Mouse (Mus musculus) frontal cortex, postnatal 36 days (tissue): ENCODE data around the gene Mrpl9.

Experiments used
- DNase-seq, 2 experiments: peaks; one replicate each; pipeline ENCODE4 v3.0.0; 2022; ENCODE audit warnings: low spot score in 2 of 2

Gene Mrpl9

DNA sequence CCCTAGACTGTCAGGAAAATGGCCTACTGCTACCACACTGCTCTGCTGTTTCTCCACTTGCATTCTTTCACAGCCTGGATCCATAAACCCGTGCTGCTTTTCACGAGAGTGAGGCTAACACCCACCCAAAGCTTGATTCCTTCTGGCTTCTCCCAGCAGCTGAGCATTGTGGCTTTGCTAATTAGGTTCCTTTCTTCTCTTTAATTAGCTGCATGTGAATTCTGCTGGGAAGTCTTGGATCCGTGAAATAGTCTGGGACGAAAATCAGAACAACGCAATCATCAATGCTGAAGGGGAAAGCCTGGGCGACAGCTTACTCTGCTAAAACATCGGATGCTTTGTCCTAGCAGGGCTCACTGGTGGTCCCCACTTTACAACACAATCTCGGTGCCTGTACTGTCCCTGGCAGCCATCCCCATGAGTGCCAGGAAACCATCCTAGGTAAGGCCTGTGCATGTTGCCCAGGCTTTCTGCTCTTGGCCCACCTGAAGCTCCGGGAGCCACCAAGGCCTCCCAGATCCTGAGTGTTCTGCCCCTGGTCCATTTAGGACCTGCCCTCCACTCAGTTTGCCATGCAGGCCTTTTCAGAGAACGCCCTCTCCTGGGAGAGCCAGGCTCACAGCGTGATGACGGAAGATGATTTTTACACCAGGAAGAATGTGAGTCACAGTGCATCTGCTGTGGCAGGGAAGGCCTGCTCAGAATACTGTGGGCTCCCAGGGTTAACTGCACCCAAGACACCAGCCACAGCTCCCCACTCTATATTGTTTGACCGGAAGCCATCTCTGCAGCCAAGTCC is 22.7 kb downstream of the Mrpl9 start:
- DNase-seq = peak; percentile 63 to 86

GRCm38 (mm10) chr3:94468931-94469330 is 25.8 kb downstream of the Mrpl9 start:
- no peak for DNase-seq

DNA sequence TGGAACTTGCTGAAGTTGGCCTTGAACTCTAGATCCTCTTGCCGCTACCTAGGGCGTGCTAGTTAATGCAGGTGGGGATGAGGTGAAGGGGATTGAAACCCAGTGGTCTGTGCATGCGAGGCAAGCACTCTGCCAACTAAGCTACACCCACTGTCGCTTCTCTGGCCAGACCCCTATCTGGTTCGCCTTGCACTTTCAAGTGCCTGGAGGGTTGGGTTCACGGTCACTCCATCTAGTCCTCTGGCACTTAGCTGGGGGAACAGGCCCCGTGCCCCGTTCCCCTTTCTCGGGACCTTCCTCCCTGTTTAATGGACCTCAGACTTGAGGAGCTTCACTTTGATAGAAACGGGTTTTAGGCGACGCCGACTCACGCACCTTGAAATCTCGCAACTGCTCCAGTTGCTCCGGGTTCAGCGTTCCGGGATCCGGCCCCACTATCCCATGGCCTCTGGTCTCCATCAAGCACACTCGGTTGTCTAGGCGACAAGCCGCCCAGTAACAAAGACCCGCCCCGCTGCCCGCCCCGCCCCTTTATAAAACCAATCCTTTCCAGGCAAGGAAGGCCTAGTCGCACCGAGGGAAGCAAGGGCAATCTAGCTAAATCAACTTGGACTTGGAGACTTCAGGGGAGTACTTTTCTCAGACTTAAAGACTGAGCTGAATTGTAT is 29.5 kb downstream of the Mrpl9 start:
- no peak for DNase-seq

GRCm38 (mm10) chr3:94473115-94473505 is 30.0 kb downstream of the Mrpl9 start:
- no peak for DNase-seq

DNA sequence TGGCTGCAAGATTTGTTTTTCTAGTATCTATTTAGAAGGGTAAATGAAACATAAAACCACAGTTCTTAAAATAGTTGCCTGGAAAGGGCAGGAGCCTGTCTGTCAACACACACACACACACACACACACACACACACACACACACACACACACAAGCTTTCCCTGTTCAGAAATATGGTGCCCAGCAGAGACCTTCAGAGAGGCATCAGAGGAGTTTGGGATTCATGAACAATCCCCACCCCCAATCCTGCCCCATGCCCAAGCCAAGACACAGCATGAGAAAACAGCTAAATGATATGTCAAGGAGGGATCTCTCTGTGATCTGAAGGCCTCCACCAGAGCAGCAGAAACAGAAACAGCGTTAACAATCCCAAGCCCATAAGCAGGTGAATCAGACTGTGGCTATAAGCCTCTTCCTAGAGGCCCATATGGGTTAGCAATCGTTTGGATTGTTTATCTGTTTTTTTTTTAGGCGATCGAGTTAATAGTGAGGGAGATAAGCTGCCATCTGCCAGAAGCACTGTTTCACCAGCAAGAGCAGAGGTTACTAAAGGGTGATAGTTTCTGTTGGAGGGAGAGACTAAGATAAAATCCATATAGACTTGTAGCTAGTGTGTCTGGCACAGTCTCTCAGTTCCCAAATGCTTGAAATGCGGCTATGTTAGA is 30.6 kb downstream of the Mrpl9 start:
- no peak for DNase-seq

- no peak for DNase-seq
Observed at GRCm38 (mm10) chr3:94476301-94477035, 33.4 kb downstream of the Mrpl9 start.

DNA sequence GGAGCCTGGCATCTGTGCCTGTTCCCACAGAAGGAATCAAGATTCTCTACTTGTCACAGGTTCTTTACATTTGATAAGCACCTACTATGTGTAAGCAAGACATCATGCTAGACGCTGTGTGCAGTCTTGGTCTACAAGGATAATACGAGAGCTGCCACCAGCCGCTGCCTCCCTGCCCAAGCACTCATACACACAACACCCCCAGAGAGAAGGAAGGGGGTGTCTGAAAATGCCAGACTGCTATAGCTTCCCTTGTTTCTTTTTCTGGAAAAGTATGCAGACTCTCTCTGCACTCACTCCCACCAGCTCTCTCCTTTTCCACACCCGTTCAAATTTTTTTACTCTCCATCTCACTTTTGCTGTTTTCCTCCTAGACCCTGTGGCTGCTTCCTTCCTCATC is 34.3 kb downstream of the Mrpl9 start:
- peak; percentile 71 to 76 for DNase-seq

DNA sequence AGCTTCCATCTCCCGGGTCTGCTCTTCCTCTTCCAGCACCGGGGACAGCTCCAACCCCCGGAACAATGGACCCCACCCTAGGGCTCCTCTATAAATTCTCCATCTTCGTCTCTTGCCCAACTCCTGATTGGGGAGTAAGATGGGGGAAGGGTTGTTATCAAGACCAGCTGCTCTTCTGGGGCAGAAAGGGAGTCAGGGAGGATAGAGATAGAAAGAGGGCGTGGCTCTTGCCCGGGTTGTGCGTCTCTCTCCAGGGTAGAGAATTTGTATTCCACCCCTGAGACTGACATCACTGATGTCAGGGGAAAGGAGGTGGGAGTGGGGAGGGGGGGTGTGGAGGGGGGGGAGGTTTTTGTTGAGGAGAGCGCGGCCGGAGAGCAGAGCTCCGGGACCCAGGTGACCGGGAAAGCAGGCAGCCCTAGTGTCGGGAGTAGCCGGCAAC is 34.9 kb downstream of the Mrpl9 start, which contains the start of gene Celf3:
Gene Celf3, plus strand, starts transcription at position 315 of the 442 bp plus-strand sequence.
- DNase-seq = peak; percentile 73 to 74

DNA sequence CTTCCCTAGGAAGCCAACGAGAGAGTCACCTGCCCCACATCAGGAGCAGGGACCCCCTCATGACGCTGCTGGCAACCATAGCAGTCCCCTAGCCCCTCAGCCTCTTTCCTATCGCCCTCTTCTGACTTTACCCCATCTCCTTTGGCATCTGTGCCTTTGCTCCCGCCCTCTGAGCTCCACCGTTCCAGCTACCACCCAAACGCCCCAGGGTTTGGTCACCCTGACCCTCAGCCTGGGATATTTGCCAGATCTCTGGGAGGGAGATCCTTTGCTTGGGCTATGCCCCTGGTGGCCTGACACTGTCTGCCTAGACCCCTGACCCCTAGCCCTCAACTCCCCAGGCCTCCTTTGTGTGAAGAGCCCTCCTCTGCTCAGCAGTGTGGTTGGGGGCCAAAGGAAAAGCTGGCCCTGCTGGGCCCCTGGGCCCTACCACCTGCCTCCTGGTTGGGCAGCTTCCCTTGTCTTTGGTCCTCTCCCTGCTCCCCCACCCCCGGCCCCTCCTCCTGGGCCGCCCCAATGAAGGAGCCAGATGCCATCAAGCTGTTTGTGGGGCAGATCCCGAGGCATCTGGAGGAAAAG is 35.6 kb downstream of the Mrpl9 start:
- DNase-seq = no peak

- DNase-seq = no peak
Observed at GRCm38 (mm10) chr3:94479564-94479963, 36.4 kb downstream of the Mrpl9 start.

DNA sequence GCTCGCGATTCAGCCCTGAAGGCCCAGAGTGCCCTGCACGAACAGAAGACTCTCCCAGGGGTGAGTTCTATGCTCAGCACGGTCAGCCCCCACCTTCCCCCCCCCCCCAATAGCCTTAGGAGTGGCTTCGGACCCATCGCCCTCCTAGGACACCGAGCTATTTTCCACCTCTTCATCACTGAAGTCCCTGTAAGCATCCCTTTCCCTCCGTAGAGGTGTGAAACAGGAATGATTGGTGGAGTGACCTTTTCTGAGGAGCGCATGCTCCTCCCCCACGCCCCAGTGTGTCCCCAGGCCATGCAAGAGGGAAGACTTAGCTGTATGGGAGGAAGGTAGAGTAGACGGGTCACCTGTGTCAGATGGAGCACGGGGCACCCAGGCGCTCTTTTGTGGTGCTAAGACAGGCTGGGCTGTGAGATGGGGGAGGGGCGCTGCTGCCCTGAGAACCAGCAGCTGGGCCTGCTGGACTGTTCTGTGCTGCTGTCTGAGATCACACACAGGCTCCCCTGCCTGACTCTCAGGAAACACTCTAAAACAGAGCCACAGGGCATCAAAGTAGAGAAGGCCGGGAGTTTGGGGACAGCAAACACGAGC is 37.3 kb downstream of the Mrpl9 start, which contains the start of gene Riiad1:
Gene Riiad1, minus strand, starts transcription at position 51 of the 594 bp plus-strand sequence.
- no peak for DNase-seq

GRCm38 (mm10) chr3:94481429-94481828 is 38.3 kb downstream of the Mrpl9 start:
- DNase-seq = no peak

GRCm38 (mm10) chr3:94482764-94483385 is 39.8 kb downstream of the Mrpl9 start:
- DNase-seq = no peak

GRCm38 (mm10) chr3:94483790-94484439 is 40.8 kb downstream of the Mrpl9 start:
- peak; percentile 94 to 98 for DNase-seq

DNA sequence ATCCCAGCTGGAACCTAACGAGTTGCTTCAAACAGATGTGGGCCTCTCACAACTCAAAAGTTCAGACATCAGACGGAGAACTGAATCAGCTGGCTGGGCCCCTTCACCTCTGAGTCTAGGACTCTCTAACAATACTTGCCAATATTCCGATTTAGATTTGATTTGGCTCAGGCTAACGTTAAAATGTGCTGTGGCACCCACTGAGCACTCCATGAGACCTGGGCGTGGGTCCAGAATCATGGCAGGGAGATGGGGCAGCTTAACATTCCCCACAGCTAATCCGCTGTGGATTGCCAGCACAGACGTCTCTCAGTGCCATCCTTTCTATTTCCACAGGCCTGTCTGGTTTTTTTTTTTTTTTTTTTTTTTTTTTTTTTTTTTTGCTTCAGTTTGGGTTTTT is 42.8 kb downstream of the Mrpl9 start:
- DNase-seq = no peak

- DNase-seq = no peak
Observed at GRCm38 (mm10) chr3:94487581-94487980, 44.5 kb downstream of the Mrpl9 start.

DNA sequence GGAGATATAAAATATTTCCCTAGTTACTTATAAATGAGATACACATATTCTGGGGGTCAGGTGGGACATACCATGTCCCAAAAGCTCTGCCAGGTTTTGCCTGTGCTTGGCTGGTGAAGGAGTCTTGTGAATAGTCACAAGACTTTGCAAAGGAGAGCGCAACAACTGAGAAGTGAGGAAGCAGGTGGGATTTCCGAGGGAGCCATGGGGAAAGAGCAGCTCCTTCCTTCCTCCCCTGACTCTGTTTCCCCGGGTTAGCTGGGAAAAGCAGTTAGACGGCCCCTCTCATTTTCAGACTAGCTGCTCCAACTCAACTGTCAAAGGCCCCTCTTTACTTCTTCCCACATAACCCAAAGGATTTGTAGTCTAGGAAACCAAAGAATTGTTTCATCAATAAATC is 54.0 kb downstream of the Mrpl9 start:
- DNase-seq = no peak
